Mouse (Mus musculus) lung, adult 2 months (tissue): ENCODE data around the gene Skil.

Experiments
- CTCF ChIP-seq: fragments of 200-500 bp; IDR thresholded peaks from 2 replicates; pipeline ENCODE4 v1.5.1; 2011; ENCODE audit warnings: mild to moderate bottlenecking, low read length, control low read depth; ENCODE audit not compliant: insufficient read depth
- POLR2A ChIP-seq: fragments of 200-500 bp; IDR thresholded peaks from 2 replicates; pipeline ENCODE4 v1.6.1; 2011; ENCODE audit warnings: low read depth, mild to moderate bottlenecking, control low read depth, low read length, borderline replicate concordance; ENCODE audit errors: extremely low read depth

DNA sequence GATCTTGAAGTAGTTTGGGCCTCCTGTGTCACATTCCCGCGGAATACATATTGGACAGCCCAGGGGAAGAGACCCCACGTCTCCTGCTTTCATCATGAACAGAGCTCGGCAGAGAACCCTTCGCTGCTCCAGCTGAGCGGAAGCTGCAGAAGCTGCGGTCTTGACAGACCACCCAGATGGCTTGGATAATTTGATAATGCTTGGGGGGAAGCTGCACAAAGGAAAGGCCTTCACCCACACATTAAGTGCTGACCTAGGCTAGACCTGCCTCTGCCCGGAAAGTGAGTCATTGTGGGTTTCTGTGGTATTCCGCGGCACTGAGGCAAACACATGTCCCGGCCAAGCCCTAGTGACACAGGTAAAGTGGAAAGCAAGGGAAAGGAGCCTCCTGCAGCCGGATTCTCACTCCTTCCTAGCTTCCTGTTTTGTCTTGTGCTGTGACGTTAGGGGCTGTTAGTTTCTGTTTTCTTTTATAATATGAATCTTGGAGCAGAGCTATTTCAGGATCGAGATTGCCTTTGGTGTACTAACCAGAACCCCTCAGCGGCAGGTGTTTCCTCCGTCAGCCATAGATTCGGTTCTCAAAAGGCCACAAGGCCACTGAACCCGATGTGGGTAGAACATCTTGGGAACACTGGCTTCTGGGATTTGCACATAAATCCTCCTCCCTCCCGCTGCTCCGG lies 33.6 kb upstream of the Skil start:
- no peak for TF ChIP-seq CTCF
- no peak for TF ChIP-seq POLR2A
